Mouse (Mus musculus) limb, embryonic 14.5 days (tissue): ENCODE measurements around the gene F10. TPM values are rescaled to one million over a fixed set of nuclear protein-coding genes. Genes with fewer than 3 reads are reported as not detected.

Source experiments
- ATAC-seq: fragments of 200-750 bp; cut with Nextera tagmentation; 2 replicates; pipeline ENCODE4 v1.8.0; 2017; ENCODE audit warnings: low read depth, moderate number of reproducible peaks, moderate TSS enrichment; ENCODE audit not compliant: low FRiP score
- DNase-seq: peaks from one replicate; pipeline ENCODE4 v3.0.0-alpha.2; 2015; ENCODE audit warnings: low spot score
- H3K27ac ChIP-seq: fragments of 300-500 bp; sonication (generic); replicated peaks from 2 replicates; pipeline ENCODE4 v1.5.1; 2014; ENCODE audit warnings: low read depth, mild to moderate bottlenecking, low read length, moderate library complexity, mixed read lengths
- H3K27me3 ChIP-seq: fragments of 300-500 bp; sonication (generic); 2 replicates; pipeline ENCODE4 v1.6.1; 2014; ENCODE audit warnings: low read length, mixed read lengths; ENCODE audit not compliant: control insufficient read depth, insufficient read depth
- H3K36me3 ChIP-seq: fragments of 300-500 bp; sonication (generic); 2 replicates; pipeline ENCODE4 v1.6.1; 2014; ENCODE audit warnings: mild to moderate bottlenecking, low read length, moderate library complexity, mixed read lengths; ENCODE audit not compliant: control insufficient read depth, insufficient read depth
- H3K4me1 ChIP-seq: fragments of 300-500 bp; sonication (generic); 2 replicates; pipeline ENCODE4 v1.6.1; 2014; ENCODE audit warnings: antibody characterized with exemption, low read length, mixed read lengths; ENCODE audit not compliant: control insufficient read depth, insufficient read depth
- H3K4me2 ChIP-seq: fragments of 300-500 bp; sonication (generic); replicated peaks from 2 replicates; pipeline ENCODE4 v1.6.1; 2014; ENCODE audit warnings: low read depth, mild to moderate bottlenecking, low read length, moderate library complexity; ENCODE audit not compliant: severe bottlenecking
- H3K4me3 ChIP-seq: fragments of 300-500 bp; sonication (generic); replicated peaks from 2 replicates; pipeline ENCODE4 v1.5.1; 2014; ENCODE audit warnings: low read length
- H3K9ac ChIP-seq: fragments of 300-500 bp; sonication (generic); 2 replicates; pipeline ENCODE4 v1.6.1; 2014; ENCODE audit warnings: mild to moderate bottlenecking, low read depth, low read length, moderate library complexity; ENCODE audit not compliant: severe bottlenecking
- H3K9me3 ChIP-seq: fragments of 300-500 bp; sonication (generic); 2 replicates; pipeline ENCODE4 v1.6.1; 2016; ENCODE audit warnings: low read length; ENCODE audit not compliant: control insufficient read depth
- POLR2A ChIP-seq: fragments of 200-500 bp; IDR thresholded peaks from 2 replicates; pipeline ENCODE4 v1.8.0; 2012; ENCODE audit warnings: inconsistent platforms, mild to moderate bottlenecking, moderate library complexity, borderline replicate concordance; ENCODE audit not compliant: insufficient read depth, insufficient read length; ENCODE audit errors: extremely low read depth
- WGBS: fragments of 180-500 bp; shearing (Covaris S2); extraction: QIAGEN DNeasy Blood & Tissue Kit; methylation state at CpG from one replicate; pipeline ENCODE4 v1.1.7; 2014; 5-methylcytosine and 5-hydroxymethylcytosine counted together
- polyA plus RNA-seq, 2 experiments: library from polyadenylated mRNA; depleted of rRNA in 1 of 2; stranded (reverse) in 1 of 2; unstranded in 1 of 2; fragments of >200 nt; fragmentation: Nextera tagmentation in 1 of 2; extraction: Ambion mirVana in 1 of 2; gene quantifications; 2 replicates each; pipeline versions ENCODE4 v1.2.1 to v1.2.3; 2012 to 2014

Gene F10
- polyA plus RNA-seq, 2 experiments = 0.26 to 0.28 TPM

DNA sequence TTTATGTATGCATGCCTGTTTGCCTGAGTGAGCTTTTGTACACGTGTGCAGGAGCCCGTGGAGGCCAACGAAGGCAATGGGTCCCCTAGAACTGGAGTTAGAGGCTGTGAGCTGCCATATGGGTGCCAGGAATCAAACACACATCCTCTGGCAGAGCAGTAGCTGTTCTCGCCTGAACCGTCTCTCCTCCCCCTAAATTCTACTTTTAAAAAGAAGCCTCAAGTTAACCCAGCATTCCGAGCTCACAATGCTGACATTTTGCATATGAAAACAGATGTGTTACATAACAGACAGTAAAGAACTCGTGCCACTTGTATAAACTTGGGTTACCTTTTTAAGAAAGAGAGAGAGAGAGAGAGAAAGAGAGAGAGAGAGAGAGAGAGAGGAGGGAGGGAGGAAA is 40.4 kb downstream of the F10 start:
- H3K9ac ChIP-seq = no peak overlapping the region
- H3K27me3 ChIP-seq = no peaks in the 10 kb centered on the region
- H3K9me3 ChIP-seq = no peaks in the 10 kb centered on the region
- no peak for TF ChIP-seq POLR2A
- no peak overlapping the region for H3K4me2 ChIP-seq
- 86% methylated on average over 7 of the region's 7 CpGs for WGBS
- ATAC-seq = no peak
- H3K36me3 ChIP-seq = peaks cover 91% of the 10 kb centered on the region
- DNase-seq = no peak
- H3K27ac ChIP-seq = no peak overlapping the region
- H3K4me1 ChIP-seq = no peaks in the 10 kb centered on the region
- no peak overlapping the region for H3K4me3 ChIP-seq

DNA sequence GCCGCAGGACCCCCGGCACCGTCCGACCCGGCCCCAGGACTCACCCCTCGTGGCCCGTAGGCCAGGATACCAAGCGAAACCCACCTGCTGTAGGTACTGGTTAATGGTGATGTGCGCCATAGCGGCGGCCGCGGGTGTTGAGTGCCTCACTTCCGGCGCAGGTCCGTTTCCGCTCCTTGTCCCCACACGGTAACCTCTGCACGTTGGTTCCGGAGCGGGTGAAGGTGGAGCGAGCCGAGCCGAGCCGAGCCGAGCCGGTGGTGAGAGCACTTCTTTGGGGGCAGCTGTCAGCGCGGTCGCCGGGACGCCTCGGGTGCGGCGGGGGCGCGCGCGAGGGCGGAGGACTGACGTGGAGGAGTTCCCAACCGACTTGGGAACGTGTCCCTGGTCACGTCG is 67.6 kb downstream of the F10 start:
- Histone ChIP-seq H3K36me3 (peaks cover 15% of the 10 kb centered on the region), H3K4me3 (peak overlapping the region; percentile 96), H3K27me3 (no peaks in the 10 kb centered on the region), H3K27ac (peak overlapping the region; percentile 92), H3K9ac (peak overlapping the region; percentile 96), H3K4me2 (peak overlapping the region; percentile 82), H3K4me1 (peaks cover 14% of the 10 kb centered on the region), H3K9me3 (no peaks in the 10 kb centered on the region)
- TF ChIP-seq POLR2A = 0 out of 2 replicates have a peak, but pooled peaks have one; percentile 50
- DNase-seq = peak; percentile 88
- peak; percentile 78 for ATAC-seq
- WGBS = under 1% methylated on average over 34 of the region's 45 CpGs

DNA sequence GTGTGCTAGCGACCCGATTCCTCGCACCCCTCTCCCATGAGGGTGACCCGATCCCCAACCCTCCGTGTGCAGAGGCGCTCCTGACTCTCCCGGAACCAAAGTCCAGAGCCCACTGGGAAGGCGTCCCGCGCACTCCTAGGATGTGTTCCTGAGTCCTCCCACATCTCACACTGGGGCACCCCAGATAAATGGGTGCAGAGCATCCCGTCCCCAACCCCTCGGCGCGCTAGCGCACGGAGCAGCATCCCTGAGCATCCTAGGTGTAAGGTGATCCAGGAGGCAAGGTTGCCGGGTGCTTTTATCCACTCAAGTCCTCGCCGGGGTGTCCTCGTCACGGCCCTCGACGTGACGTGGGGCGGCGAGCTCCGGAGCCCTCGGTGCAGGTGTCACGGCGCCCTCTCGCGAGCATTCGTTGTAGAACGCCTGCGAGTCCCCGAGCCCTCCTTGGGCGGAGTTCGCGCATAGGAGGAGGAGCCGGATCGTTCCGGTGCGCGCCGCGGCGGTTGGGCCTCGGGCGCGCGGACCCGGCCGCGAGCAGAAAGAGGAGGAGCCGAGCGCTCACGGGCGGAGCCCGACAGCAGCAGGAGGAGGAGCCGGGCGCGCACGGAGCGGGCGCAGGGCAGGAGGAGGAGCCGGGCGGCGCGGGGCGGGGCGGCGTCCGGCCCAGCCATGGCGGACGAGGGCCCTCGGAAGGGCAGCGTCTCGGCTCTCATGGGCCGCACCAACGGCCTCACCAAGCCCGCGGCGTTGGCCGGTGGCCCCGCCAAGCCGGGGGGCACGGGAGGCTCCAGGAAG is 68.2 kb downstream of the F10 start, which contains the start of the genes Pcid2 and Cul4a:
TSS of gene Pcid2 (minus strand) at position 373 of the 795 bp plus-strand sequence.
TSS of gene Cul4a (plus strand) at position 535 of the 795 bp plus-strand sequence.
- peak; percentile 86; the same call in 1 of the 2 replicates for TF ChIP-seq POLR2A
- H3K36me3 ChIP-seq = peaks cover 9% of the 10 kb centered on the region

DNA sequence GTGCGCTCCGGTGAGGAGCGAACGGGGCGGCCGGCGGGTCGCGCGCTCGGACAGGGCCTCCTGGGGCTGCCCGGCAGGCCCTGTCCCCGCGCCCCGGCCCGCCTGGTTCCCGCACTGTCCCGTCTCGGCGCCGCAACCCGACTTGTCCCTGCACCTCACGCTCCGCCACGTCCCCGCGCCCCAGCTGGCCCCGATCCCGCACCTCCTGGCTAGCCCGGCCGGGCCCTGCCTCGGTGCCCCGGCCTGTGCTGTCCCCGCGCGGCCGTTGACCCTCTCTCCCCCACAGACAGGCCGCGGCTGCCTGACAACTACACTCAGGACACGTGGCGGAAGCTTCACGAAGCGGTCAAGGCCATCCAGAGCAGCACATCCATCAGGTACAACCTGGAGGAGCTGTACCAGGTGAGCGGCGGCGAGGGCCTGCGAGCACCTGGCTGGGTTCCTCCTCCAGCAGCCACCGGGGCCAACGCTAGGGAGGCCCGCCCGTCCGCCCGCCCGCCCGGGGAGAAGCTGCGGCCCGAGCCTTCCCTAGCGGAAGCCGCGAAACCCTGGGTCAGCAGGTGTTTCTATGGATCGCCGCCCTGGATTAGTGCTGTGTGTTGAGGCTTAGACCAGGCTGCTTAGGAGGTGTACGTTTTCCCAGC is 68.9 kb downstream of the F10 start:
- H3K4me3 ChIP-seq = peak overlapping the region; percentile 96
- H3K9me3 ChIP-seq = no peaks in the 10 kb centered on the region
- peak overlapping the region; percentile 96 for H3K9ac ChIP-seq
- H3K4me2 ChIP-seq = peak overlapping the region; percentile 86
- H3K4me1 ChIP-seq = peaks cover 14% of the 10 kb centered on the region
- H3K27me3 ChIP-seq = no peaks in the 10 kb centered on the region
- TF ChIP-seq POLR2A = no peak
- ATAC-seq = peak; percentile 34
- peaks cover 9% of the 10 kb centered on the region for H3K36me3 ChIP-seq
- WGBS = under 1% methylated on average over 27 of the region's 63 CpGs
- peak overlapping the region; percentile 90 for H3K27ac ChIP-seq
- DNase-seq = no peak

More for the DNA sequence above, 68.2 kb downstream of the F10 start, which contains the start of the genes Pcid2 and Cul4a:
- Histone ChIP-seq H3K9ac (peak within 1 kb of the TSS; percentile 96), H3K27ac (peak within 1 kb of the TSS; percentile 92), H3K9me3 (no peaks in the 10 kb centered on the region), H3K27me3 (no peaks in the 10 kb centered on the region), H3K4me2 (peak within 1 kb of the TSS; percentile 86), H3K4me1 (peaks cover 14% of the 10 kb centered on the region), H3K4me3 (peak within 1 kb of the TSS; percentile 96)
- peak; percentile 93 for ATAC-seq
- DNase-seq = peak; percentile 97
- WGBS = 1% methylated on average over 70 of the region's 87 CpGs

Other genes starting within 250 kb of the F10 start
- 14.2 and 14.9 TPM in 2 replicates for gene Mcf2l, start 163.5 kb upstream of the F10 start, polyA plus RNA-seq (2012; rRNA removed)
- 11.5 and 15.1 TPM in 2 replicates for gene Mcf2l, start 163.5 kb upstream of the F10 start, polyA plus RNA-seq (2014; fragmentation: Nextera tagmentation; extraction: Ambion mirVana)
- 0.08 and 0.10 TPM in 2 replicates for gene F7, start 11.3 kb upstream of the F10 start, polyA plus RNA-seq (2012; rRNA removed)
- gene F7, start 11.3 kb upstream of the F10 start, polyA plus RNA-seq (2014; fragmentation: Nextera tagmentation; extraction: Ambion mirVana) = not detected in 2 replicates
- 0.04 and 0.06 TPM in 2 replicates for gene Proz, start 23.6 kb downstream of the F10 start, polyA plus RNA-seq (2012; rRNA removed)
- gene Proz, start 23.6 kb downstream of the F10 start, polyA plus RNA-seq (2014; fragmentation: Nextera tagmentation; extraction: Ambion mirVana) = 0.18 and 0.39 TPM in 2 replicates
- 35.9 and 40.7 TPM in 2 replicates for gene Pcid2, start 68.2 kb downstream of the F10 start, polyA plus RNA-seq (2012; rRNA removed)
- gene Pcid2, start 68.2 kb downstream of the F10 start, polyA plus RNA-seq (2014; fragmentation: Nextera tagmentation; extraction: Ambion mirVana) = 34.8 and 39.2 TPM in 2 replicates
- 81.6 and 83.7 TPM in 2 replicates for gene Cul4a, start 68.3 kb downstream of the F10 start, polyA plus RNA-seq (2012; rRNA removed)
- 110 and 115 TPM in 2 replicates for gene Cul4a, start 68.3 kb downstream of the F10 start, polyA plus RNA-seq (2014; fragmentation: Nextera tagmentation; extraction: Ambion mirVana)
- 300 and 327 TPM in 2 replicates for gene Lamp1, start 121.9 kb downstream of the F10 start, polyA plus RNA-seq (2012; rRNA removed)
- gene Lamp1, start 121.9 kb downstream of the F10 start, polyA plus RNA-seq (2014; fragmentation: Nextera tagmentation; extraction: Ambion mirVana) = 335 and 337 TPM in 2 replicates
- gene Grtp1, start 163.3 kb downstream of the F10 start, polyA plus RNA-seq (2012; rRNA removed) = 9.5 and 11.3 TPM in 2 replicates
- 15.7 and 16.0 TPM in 2 replicates for gene Grtp1, start 163.3 kb downstream of the F10 start, polyA plus RNA-seq (2014; fragmentation: Nextera tagmentation; extraction: Ambion mirVana)
- gene Adprhl1, start 216.9 kb downstream of the F10 start, polyA plus RNA-seq (2012; rRNA removed) = 3.2 and 4.1 TPM in 2 replicates
- gene Adprhl1, start 216.9 kb downstream of the F10 start, polyA plus RNA-seq (2014; fragmentation: Nextera tagmentation; extraction: Ambion mirVana) = 4.3 and 5.0 TPM in 2 replicates